8 mouse cellular contexts compared by ENCODE assay signal in genomic region chr7:27481627-27481969, GRCm38 (mm10). TPM values are rescaled to one million over a fixed set of nuclear protein-coding genes. Genes with fewer than 3 reads are reported as not detected.
DNase-seq lines count a peak whose midpoint lies in the region; ATAC-seq and TF ChIP-seq lines count a peak whose summit lies in the region.

No protein-coding gene starts in this region.

- peak overlapping the region; percentile 51 for H3K9ac ChIP-seq in midbrain, embryonic 11.5 days (ENCODE audit: low read length)

- H3K4me3 ChIP-seq in limb, embryonic 10.5 days = peak overlapping the region; percentile 47
- peak overlapping the region; percentile 5; the same call in 1 of the 2 replicates for H3K4me3 ChIP-seq in midbrain, embryonic 11.5 days (ENCODE audit: low read depth, low read length)
- peak overlapping the region; percentile 72 for H3K4me3 ChIP-seq in small intestine, adult 2 months (ENCODE audit: low read depth, low read length)

- H3K4me2 ChIP-seq in midbrain, embryonic 11.5 days = peak overlapping the region; percentile 46

- H3K36me3 ChIP-seq in limb, embryonic 10.5 days = peaks cover 18% of the 10 kb centered on the region
- H3K36me3 ChIP-seq in midbrain, embryonic 11.5 days (ENCODE audit: control insufficient read depth, insufficient read depth, low read length) = peaks cover under 1% of the 10 kb centered on the region; the same call in 1 of the 2 replicates
- H3K36me3 ChIP-seq in small intestine, adult 2 months (ENCODE audit: control insufficient read depth, insufficient read depth, low read length) = peaks cover 5% of the 10 kb centered on the region

- intact Hi-C loops in gastrocnemius, postnatal 14 days (cut with DNase I; ENCODE audit: low total_unique reads) = no loop called here

- H3K4me1 ChIP-seq in limb, embryonic 10.5 days = peaks cover 31% of the 10 kb centered on the region
- 0 out of 2 replicates have a peak, but pooled peaks cover 2% of the 10 kb centered on the region for H3K4me1 ChIP-seq in midbrain, embryonic 11.5 days (ENCODE audit: control insufficient read depth, insufficient read depth, low read length)
- H3K4me1 ChIP-seq in small intestine, adult 2 months (ENCODE audit: control insufficient read depth, insufficient read depth, insufficient read length, low read length) = peaks cover 18% of the 10 kb centered on the region; the same call in 1 of the 2 replicates

- no peak for DNase-seq in frontal cortex, postnatal 25 days (ENCODE audit: low spot score in 2 of 2)
- peak; percentile 85 for DNase-seq in embryo, embryonic 10 days (ENCODE audit: low spot score)
- DNase-seq in gastrocnemius, postnatal 14 days = peak; percentile 96
- peak; percentile 88 for DNase-seq in limb, embryonic 10.5 days (ENCODE audit: low spot score)
- peak; percentile 89 for DNase-seq in midbrain, embryonic 11.5 days (ENCODE audit: low spot score, missing footprints)

- ATAC-seq in frontal cortex, adult (ENCODE audit: low TSS enrichment) = peak; percentile 74
- peak; percentile 83 for ATAC-seq in inflammation-experienced regulatory T-cells, adult 6 months
- peak; percentile 84 for ATAC-seq in midbrain, embryonic 11.5 days (ENCODE audit: low FRiP score)

- 0% methylated on average over 11 of the region's 12 CpGs for WGBS in limb, embryonic 10.5 days
- 2% methylated on average over 8 of the region's 12 CpGs for WGBS in midbrain, embryonic 11.5 days
- under 1% methylated on average over 12 of the region's 12 CpGs for WGBS in small intestine, adult 2 months

- TF ChIP-seq CTCF in small intestine, adult 2 months (IDR thresholded peaks at IDR 0.05; ENCODE audit: extremely low read depth, insufficient read length, insufficient replicate concordance, low read depth, low read length) = no peak

- H3K27ac ChIP-seq in limb, embryonic 10.5 days = peak overlapping the region; percentile 82
- no peak overlapping the region for H3K27ac ChIP-seq in midbrain, embryonic 11.5 days (ENCODE audit: low read depth, low read length)
- peak overlapping the region; percentile 97 for H3K27ac ChIP-seq in small intestine, adult 2 months (ENCODE audit: insufficient read depth, low read depth, low read length)

- no peaks in the 10 kb centered on the region for H3K9me3 ChIP-seq in limb, embryonic 10.5 days (replicated peaks)
- H3K9me3 ChIP-seq in midbrain, embryonic 11.5 days (ENCODE audit: control insufficient read depth, low read length) = no peaks in the 10 kb centered on the region

- no peaks in the 10 kb centered on the region for H3K27me3 ChIP-seq in limb, embryonic 10.5 days (ENCODE audit: low read depth, poor library complexity, severe bottlenecking)
- H3K27me3 ChIP-seq in midbrain, embryonic 11.5 days (ENCODE audit: control insufficient read depth, insufficient read depth, low read length) = no peaks in the 10 kb centered on the region; the same call in 1 of the 2 replicates
- no peaks in the 10 kb centered on the region for H3K27me3 ChIP-seq in small intestine, adult 2 months (ENCODE audit: control insufficient read depth, insufficient read depth, low read length)

- no peak for TF ChIP-seq POLR2A in small intestine, adult 2 months (IDR thresholded peaks at IDR 0.05; ENCODE audit: low read depth, low read length)

RNA-seq across cellular contexts. Expression of gene Sertad1, which starts 5.1 kb away (rescaled TPM):
- total RNA-seq in gastrocnemius, postnatal 14 days (2021) = 10 to 100 TPM in 1 of 2 experiments, 1 to 10 TPM in 1; 8.7 to 10.1 TPM
- polyA plus RNA-seq in inflammation-experienced regulatory T-cells, adult 6 months (2017; shearing (Covaris generic)) = 10 to 100 TPM; 38.7 to 44.4 (median 40.2) TPM
- 25.0 and 29.8 TPM in 2 replicates for polyA plus RNA-seq in limb, embryonic 10.5 days (2016; fragmentation: Nextera tagmentation; extraction: Ambion mirVana)
- polyA plus RNA-seq in midbrain, embryonic 11.5 days (2014; fragmentation: Nextera tagmentation; extraction: Ambion mirVana) = 13.4 and 15.5 TPM in 2 replicates
- polyA plus RNA-seq in small intestine, adult 2 months (2012; rRNA removed) = 47.2 and 156 TPM in 2 replicates

RNA-seq across cellular contexts. Expression of gene Sertad3, which starts 8.0 kb away (rescaled TPM):
- total RNA-seq in gastrocnemius, postnatal 14 days (2021) = 10 to 100 TPM in 1 of 2 experiments, 1 to 10 TPM in 1; 9.0 to 10.0 TPM
- polyA plus RNA-seq in inflammation-experienced regulatory T-cells, adult 6 months (2017; shearing (Covaris generic)) = 10 to 100 TPM; 37.6 to 53.5 (median 42.6) TPM
- polyA plus RNA-seq in limb, embryonic 10.5 days (2016; fragmentation: Nextera tagmentation; extraction: Ambion mirVana) = 20.1 and 29.7 TPM in 2 replicates
- polyA plus RNA-seq in midbrain, embryonic 11.5 days (2014; fragmentation: Nextera tagmentation; extraction: Ambion mirVana) = 20.3 and 22.0 TPM in 2 replicates
- 5.3 and 12.8 TPM in 2 replicates for polyA plus RNA-seq in small intestine, adult 2 months (2012; rRNA removed)

RNA-seq across cellular contexts. Expression of gene Prx, which starts 17.5 kb away (rescaled TPM):
- total RNA-seq in gastrocnemius, postnatal 14 days (2021) = 10 to 100 TPM; 11.2 to 48.8 TPM
- under 1 TPM; 0.24 to 0.52 (median 0.30) TPM for polyA plus RNA-seq in inflammation-experienced regulatory T-cells, adult 6 months (2017; shearing (Covaris generic))
- polyA plus RNA-seq in limb, embryonic 10.5 days (2016; fragmentation: Nextera tagmentation; extraction: Ambion mirVana) = 3.5 and 4.3 TPM in 2 replicates
- polyA plus RNA-seq in midbrain, embryonic 11.5 days (2014; fragmentation: Nextera tagmentation; extraction: Ambion mirVana) = 0.77 and 0.85 TPM in 2 replicates
- polyA plus RNA-seq in small intestine, adult 2 months (2012; rRNA removed) = 0.37 and 0.68 TPM in 2 replicates

RNA-seq across cellular contexts. Expression of gene Blvrb, which starts 33.8 kb away (rescaled TPM):
- total RNA-seq in gastrocnemius, postnatal 14 days (2021) = 10 to 100 TPM; 11.8 to 15.9 TPM
- 10 to 100 TPM in 2 of 3 experiments, 1 to 10 TPM in 1; 6.0 to 21.7 (median 17.0) TPM for polyA plus RNA-seq in inflammation-experienced regulatory T-cells, adult 6 months (2017; shearing (Covaris generic))
- polyA plus RNA-seq in limb, embryonic 10.5 days (2016; fragmentation: Nextera tagmentation; extraction: Ambion mirVana) = 33.3 and 34.9 TPM in 2 replicates
- 33.1 and 39.5 TPM in 2 replicates for polyA plus RNA-seq in midbrain, embryonic 11.5 days (2014; fragmentation: Nextera tagmentation; extraction: Ambion mirVana)
- 79.1 and 142 TPM in 2 replicates for polyA plus RNA-seq in small intestine, adult 2 months (2012; rRNA removed)

RNA-seq across cellular contexts. Expression of gene Sptbn4, which starts 34.1 kb away (rescaled TPM):
- under 1 TPM; 0.04 to 0.06 TPM for total RNA-seq in gastrocnemius, postnatal 14 days (2021)
- polyA plus RNA-seq in inflammation-experienced regulatory T-cells, adult 6 months (2017; shearing (Covaris generic)) = under 1 TPM; 0.12 to 0.23 (median 0.13) TPM
- 0.15 and 0.19 TPM in 2 replicates for polyA plus RNA-seq in limb, embryonic 10.5 days (2016; fragmentation: Nextera tagmentation; extraction: Ambion mirVana)
- 0.08 and 0.31 TPM in 2 replicates for polyA plus RNA-seq in midbrain, embryonic 11.5 days (2014; fragmentation: Nextera tagmentation; extraction: Ambion mirVana)
- 0.19 and 0.28 TPM in 2 replicates for polyA plus RNA-seq in small intestine, adult 2 months (2012; rRNA removed)

Comparison
In these comparisons a context has a peak if more than half of its experiments do, and no peak if none do; other contexts are left out.
1. DNase-seq: peak in embryo, embryonic 10 days (single experiment), gastrocnemius, postnatal 14 days (single experiment), limb, embryonic 10.5 days (single experiment) and midbrain, embryonic 11.5 days (single experiment); none in frontal cortex, postnatal 25 days (0 of 2).
2. H3K4me3 ChIP-seq: peak in every context shown above with its lines; median percentile 72 in small intestine, adult 2 months; 47 in limb, embryonic 10.5 days; 5 in midbrain, embryonic 11.5 days.
3. Peak in every context shown above with its lines, with median percentiles within 50 percentile points of each other: ATAC-seq.